Comparison of ENCODE assay signal across 34 mouse cellular contexts in genomic region chr13:32819241-32819640, GRCm38 (mm10). TPM values are rescaled to one million over a fixed set of nuclear protein-coding genes. Genes with fewer than 3 reads are reported as not detected.
DNase-seq lines count a peak whose midpoint lies in the region; ATAC-seq and TF ChIP-seq lines count a peak whose summit lies in the region.
"Had no signal": no experiment of that assay in that cellular context is flagged by ENCODE, and none has a peak within 500 bp of the region (broad histone marks: within the 10 kb centered on the region; RNA-seq: fewer than 3 reads in every experiment).

No protein-coding gene starts in this region.

- H3K4me2 ChIP-seq in limb, embryonic 14.5 days (replicated peaks; ENCODE audit: low read depth, low read length, severe bottlenecking), result no peak overlapping the region
- H3K4me2 ChIP-seq in myocyte (ENCODE audit: low read depth), result peak overlapping the region; percentile 41
- H3K4me2 ChIP-seq: forebrain, embryonic 12.5 days; forebrain, embryonic 15.5 days; heart, embryonic 13.5 days; hindbrain, embryonic 14.5 days had no signal

- no peaks in the 10 kb centered on the region for H3K9me3 ChIP-seq in limb, embryonic 14.5 days (ENCODE audit: control insufficient read depth, low read length)
- no peaks in the 10 kb centered on the region for H3K9me3 ChIP-seq in limb, embryonic 10.5 days (replicated peaks)
- H3K9me3 ChIP-seq: forebrain, embryonic 12.5 days; forebrain, embryonic 15.5 days; G1E; heart, embryonic 10.5 days; heart, embryonic 13.5 days had no signal

- peak; percentile 73; the same call in 1 of the 2 replicates for ATAC-seq in limb, embryonic 14.5 days (ENCODE audit: low FRiP score, low read depth)
- ATAC-seq: forebrain, embryonic 15.5 days; hindbrain, postnatal 0 days; inflammation-experienced regulatory T-cells, adult 6 months; Patski had no signal

- no peaks in the 10 kb centered on the region for H3K27me3 ChIP-seq in limb, embryonic 14.5 days (ENCODE audit: control insufficient read depth, insufficient read depth, low read length)
- no peaks in the 10 kb centered on the region for H3K27me3 ChIP-seq in limb, embryonic 10.5 days (ENCODE audit: low read depth, poor library complexity, severe bottlenecking)
- H3K27me3 ChIP-seq in myocyte (ENCODE audit: control insufficient read depth, insufficient read depth, insufficient read length), result no peaks in the 10 kb centered on the region
- H3K27me3 ChIP-seq: CH12.LX; forebrain, embryonic 12.5 days; forebrain, embryonic 15.5 days; heart, embryonic 13.5 days; Patski had no signal

- H3K9ac ChIP-seq in limb, embryonic 14.5 days (ENCODE audit: low read depth, low read length, severe bottlenecking), result no peak overlapping the region
- H3K9ac ChIP-seq: forebrain, embryonic 12.5 days; forebrain, embryonic 15.5 days; heart, embryonic 13.5 days; hindbrain, embryonic 14.5 days had no signal

- H3ac ChIP-seq in myocyte (ENCODE audit: control insufficient read depth, insufficient read length), result no peak overlapping the region

- peaks cover 65% of the 10 kb centered on the region for H3K36me3 ChIP-seq in limb, embryonic 14.5 days (ENCODE audit: control insufficient read depth, insufficient read depth, low read length)
- H3K36me3 ChIP-seq in limb, embryonic 10.5 days, result peaks cover 67% of the 10 kb centered on the region
- peaks cover 31% of the 10 kb centered on the region for H3K36me3 ChIP-seq in myocyte (ENCODE audit: control insufficient read depth, insufficient read depth)

- TF ChIP-seq POLR2A in limb, embryonic 14.5 days (IDR thresholded peaks at IDR 0.05; ENCODE audit: borderline replicate concordance, extremely low read depth, insufficient read depth, insufficient read length), result no peak
- no peak for TF ChIP-seq POLR2A in myocyte (IDR thresholded peaks at IDR 0.05; ENCODE audit: insufficient read length, low read depth)

- intact Hi-C loops in gastrocnemius, adult 2 months (cut with DNase I), result no loop called here

- no peaks in the 10 kb centered on the region for H3K79me2 ChIP-seq in myocyte (ENCODE audit: control insufficient read depth, insufficient read depth)

- TF ChIP-seq CTCF in gastrocnemius, adult 2 months (IDR thresholded peaks at IDR 0.05), result no peak

- no peaks in the 10 kb centered on the region for H3K4me1 ChIP-seq in limb, embryonic 14.5 days (ENCODE audit: control insufficient read depth, insufficient read depth, low read length)
- H3K4me1 ChIP-seq in limb, embryonic 10.5 days, result no peaks in the 10 kb centered on the region
- H3K4me1 ChIP-seq: forebrain, embryonic 12.5 days; forebrain, embryonic 15.5 days; heart, embryonic 10.5 days; heart, embryonic 13.5 days had no signal

- peak overlapping the region; percentile 59 for H3K27ac ChIP-seq in gastrocnemius, adult 2 months
- no peak overlapping the region for H3K27ac ChIP-seq in limb, embryonic 14.5 days (replicated peaks; ENCODE audit: low read depth, low read length)
- H3K27ac ChIP-seq in limb, embryonic 10.5 days, result no peak overlapping the region
- H3K27ac ChIP-seq: forebrain, embryonic 12.5 days; forebrain, embryonic 15.5 days; heart, embryonic 10.5 days; heart, embryonic 13.5 days; hindbrain, embryonic 14.5 days; hindbrain, postnatal 0 days had no signal

- DNase-seq in gastrocnemius, adult 2 months, result peak; percentile 29
- no peak for DNase-seq in gastrocnemius, postnatal 10 days
- DNase-seq in limb, embryonic 14.5 days (ENCODE audit: low spot score), result no peak
- DNase-seq in limb, embryonic 10.5 days (ENCODE audit: low spot score), result no peak
- no peak for DNase-seq in urinary bladder, adult 2 months (ENCODE audit: low spot score)
- no peak for DNase-seq in cerebellum, adult 11 months
- DNase-seq: adrenal gland, postnatal 10 days; adrenal gland, postnatal 36 days; B cell, adult 2 months; cerebellum, adult 2 months; cerebellum, adult 9-11 months; cerebellum, postnatal 25 days; embryo, embryonic 11 days; gastrocnemius, postnatal 14 days; heart, adult 18-20 months; heart, postnatal 14 days; heart, postnatal 4 days had no signal

- 91% methylated on average over 3 of the region's 3 CpGs for WGBS in limb, embryonic 14.5 days
- WGBS in limb, embryonic 10.5 days, result 93% methylated on average over 3 of the region's 3 CpGs

- H3K4me3 ChIP-seq in gastrocnemius, adult 2 months, result no peak overlapping the region
- no peak overlapping the region for H3K4me3 ChIP-seq in limb, embryonic 14.5 days (replicated peaks; ENCODE audit: low read length)
- H3K4me3 ChIP-seq in limb, embryonic 10.5 days, result no peak overlapping the region
- H3K4me3 ChIP-seq in myocyte, result no peak overlapping the region
- H3K4me3 ChIP-seq: erythroblast, embryonic 14.5 days; forebrain, embryonic 12.5 days; forebrain, embryonic 15.5 days; heart, embryonic 10.5 days; heart, embryonic 13.5 days had no signal

TF ChIP-seq in myocyte, 11 proteins besides CTCF, POLR2A, EP300 and RAD21:
- TF ChIP-seq USF1 (IDR thresholded peaks at IDR 0.05; ENCODE audit: low read depth), result no peak
- peak in 2 of 3 experiments; percentile 58 to 89 for TF ChIP-seq MYOG (IDR thresholded peaks at IDR 0.05; ENCODE audit: control insufficient read depth in 1 of 3, insufficient read depth in 1 of 3, insufficient read length in 2 of 3, low read depth in 2 of 3)
- TF ChIP-seq MAX (IDR thresholded peaks at IDR 0.05; ENCODE audit: low read depth), result no peak
- TF ChIP-seq SRF (IDR thresholded peaks at IDR 0.05; ENCODE audit: control insufficient read depth, insufficient read length, low read depth), result no peak
- no peak for TF ChIP-seq REST (IDR thresholded peaks at IDR 0.05; ENCODE audit: insufficient read depth, insufficient read length)
- peak; percentile 67 for TF ChIP-seq TCF12 (IDR thresholded peaks at IDR 0.05; ENCODE audit: insufficient read depth, poor library complexity, severe bottlenecking)
- TF ChIP-seq MYOD1 (IDR thresholded peaks at IDR 0.05; ENCODE audit: control insufficient read depth in 1 of 3, insufficient read length in 2 of 3, low read depth in 2 of 3), result peak; percentile 89 to 97 (median 90)
- TF ChIP-seq TCF3 (IDR thresholded peaks at IDR 0.05; ENCODE audit: insufficient read length, low read depth), result peak; percentile 14
- no peak for TF ChIP-seq E2F4 (IDR thresholded peaks at IDR 0.05; ENCODE audit: insufficient read depth)
- TF ChIP-seq POLR2AphosphoS2 (IDR thresholded peaks at IDR 0.05; ENCODE audit: insufficient read length, low read depth), result no peak
- no peak for TF ChIP-seq CEBPB (IDR thresholded peaks at IDR 0.05; ENCODE audit: insufficient read depth, poor library complexity, severe bottlenecking)

RNA-seq across cellular contexts. Expression of gene D930007J09Rik, which starts 16.6 kb away (rescaled TPM):
- total RNA-seq in gastrocnemius, adult 2 months (2021), result not detected
- total RNA-seq in gastrocnemius, postnatal 10 days (2021), result not detected
- polyA plus RNA-seq in limb, embryonic 14.5 days (2012; rRNA removed), result 1.5 and 3.1 TPM in 2 replicates
- polyA plus RNA-seq in limb, embryonic 14.5 days (2014; fragmentation: Nextera tagmentation; extraction: Ambion mirVana), result not detected in 2 replicates
- not detected in 2 replicates for polyA plus RNA-seq in limb, embryonic 10.5 days (2016; fragmentation: Nextera tagmentation; extraction: Ambion mirVana)
- polyA plus RNA-seq in myocyte (2012; fragmentation: generic; extraction: Trizol), result not detected
- polyA plus RNA-seq in urinary bladder, adult 2 months (2012; rRNA removed), result not detected in 2 replicates
- total RNA-seq: adrenal gland, adult 18-20 months; adrenal gland, postnatal 10 days; adrenal gland, postnatal 36 days; common myeloid progenitor, adult 5-6 weeks; G1E; gastrocnemius, postnatal 14 days; heart, adult 18-20 months; heart, postnatal 4 days; hindbrain, postnatal 0 days had no signal
- polyA plus RNA-seq: embryonic facial prominence, embryonic 11.5 days; erythroblast, embryonic 14.5 days; forebrain, embryonic 12.5 days; forebrain, embryonic 15.5 days; G1E; heart, embryonic 10.5 days; heart, embryonic 13.5 days; heart, embryonic 16.5 days; hindbrain, embryonic 11.5 days; hindbrain, embryonic 14.5 days; hindbrain, postnatal 0 days; inflammation-experienced regulatory T-cells, adult 6 months; Patski had no signal

RNA-seq across cellular contexts. Expression of gene Wrnip1, which starts 17.4 kb away (rescaled TPM):
- 1 to 10 TPM; 5.2 to 8.5 TPM for total RNA-seq in gastrocnemius, adult 2 months (2021)
- total RNA-seq in gastrocnemius, postnatal 10 days (2021), result 10 to 100 TPM; 13.0 to 16.4 TPM
- polyA plus RNA-seq in limb, embryonic 14.5 days (2012; rRNA removed), result 60.9 and 61.9 TPM in 2 replicates
- 25.5 and 26.9 TPM in 2 replicates for polyA plus RNA-seq in limb, embryonic 14.5 days (2014; fragmentation: Nextera tagmentation; extraction: Ambion mirVana)
- polyA plus RNA-seq in limb, embryonic 10.5 days (2016; fragmentation: Nextera tagmentation; extraction: Ambion mirVana), result 14.8 and 20.6 TPM in 2 replicates
- polyA plus RNA-seq in myocyte (2012; fragmentation: generic; extraction: Trizol), result 22.4 TPM
- 33.8 and 34.4 TPM in 2 replicates for polyA plus RNA-seq in urinary bladder, adult 2 months (2012; rRNA removed)

RNA-seq across cellular contexts. Expression of gene Serpinb1a, which starts 31.7 kb away (rescaled TPM):
- total RNA-seq in gastrocnemius, adult 2 months (2021), result 1 to 10 TPM; 3.7 to 4.0 TPM
- 1 to 10 TPM; 7.0 to 9.0 TPM for total RNA-seq in gastrocnemius, postnatal 10 days (2021)
- polyA plus RNA-seq in limb, embryonic 14.5 days (2012; rRNA removed), result 6.9 and 8.7 TPM in 2 replicates
- polyA plus RNA-seq in limb, embryonic 14.5 days (2014; fragmentation: Nextera tagmentation; extraction: Ambion mirVana), result 19.4 and 23.3 TPM in 2 replicates
- polyA plus RNA-seq in limb, embryonic 10.5 days (2016; fragmentation: Nextera tagmentation; extraction: Ambion mirVana), result 0.46 and 2.1 TPM in 2 replicates
- polyA plus RNA-seq in myocyte (2012; fragmentation: generic; extraction: Trizol), result 85.1 TPM
- 14.6 and 18.0 TPM in 2 replicates for polyA plus RNA-seq in urinary bladder, adult 2 months (2012; rRNA removed)
- polyA plus RNA-seq: erythroblast, embryonic 14.5 days; G1E; hindbrain, embryonic 11.5 days had no signal

RNA-seq across cellular contexts. Expression of gene Mylk4, which starts 35.5 kb away (rescaled TPM):
- 1,000 to 10,000 TPM in 1 of 2 experiments, 100 to 1,000 TPM in 1; 466 to 1,631 TPM for total RNA-seq in gastrocnemius, adult 2 months (2021)
- 100 to 1,000 TPM; 132 to 148 TPM for total RNA-seq in gastrocnemius, postnatal 10 days (2021)
- polyA plus RNA-seq in limb, embryonic 14.5 days (2012; rRNA removed), result 16.6 and 18.6 TPM in 2 replicates
- 8.9 and 11.2 TPM in 2 replicates for polyA plus RNA-seq in limb, embryonic 14.5 days (2014; fragmentation: Nextera tagmentation; extraction: Ambion mirVana)
- 0.13 and 0.26 TPM in 2 replicates for polyA plus RNA-seq in limb, embryonic 10.5 days (2016; fragmentation: Nextera tagmentation; extraction: Ambion mirVana)
- polyA plus RNA-seq in myocyte (2012; fragmentation: generic; extraction: Trizol), result 31.1 TPM
- polyA plus RNA-seq in urinary bladder, adult 2 months (2012; rRNA removed), result 0.01 and 0.04 TPM in 2 replicates
- total RNA-seq: adrenal gland, postnatal 36 days; CH12.LX; common myeloid progenitor, adult 5-6 weeks; hindbrain, postnatal 0 days had no signal
- polyA plus RNA-seq: erythroblast, embryonic 14.5 days; G1E; heart, embryonic 10.5 days; inflammation-experienced regulatory T-cells, adult 6 months had no signal
